Mouse (Mus musculus): Measurements from ENCODE around the gene Cebpb. TPM values are rescaled to one million over a fixed set of nuclear protein-coding genes. Genes with fewer than 3 reads are reported as not detected.
A peak's percentile ranks its signal among the peaks of the same experiment; 100 is the strongest.

Gene Cebpb
- total and polyA plus RNA-seq, 2 experiments from 2014 or later = 5.4 to 8.0 TPM

DNA sequence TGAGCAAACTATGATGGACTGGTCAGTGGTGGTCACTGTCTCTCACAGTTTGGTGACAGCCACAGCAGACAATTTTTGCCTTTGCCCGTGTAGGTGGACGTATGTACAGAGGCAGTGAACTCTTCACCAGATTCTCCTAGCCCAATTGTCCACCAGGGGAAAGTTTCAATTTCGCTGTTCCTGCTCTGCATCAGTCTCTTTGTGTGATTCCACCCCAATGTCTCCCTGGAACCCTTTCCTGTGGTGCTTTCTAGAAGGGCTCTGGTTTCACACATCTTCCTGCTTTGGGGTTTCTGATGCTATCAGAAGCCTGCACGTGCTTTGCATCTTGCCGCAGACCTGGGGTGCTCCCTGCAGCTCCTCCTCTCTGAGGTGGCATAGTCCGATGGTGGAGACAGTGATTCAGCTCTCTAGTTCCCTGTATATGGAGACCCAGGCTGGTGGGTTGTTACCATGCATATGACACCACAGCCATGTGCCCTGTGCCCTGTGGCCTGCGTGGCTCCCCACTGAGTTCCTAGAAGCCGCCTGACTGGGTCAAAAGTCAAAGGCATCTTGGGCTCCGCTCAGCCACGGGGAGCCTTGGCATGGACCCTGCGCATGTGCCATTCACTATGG, 35.0 kb downstream of the Cebpb start:
- Histone ChIP-seq H3K27me3 (ENCODE audit: insufficient read depth, low read length) (no peaks in the 10 kb centered on the region), H3K36me3 (ENCODE audit: insufficient read depth, low read length) (no peaks in the 10 kb centered on the region), H3K4me3 (ENCODE audit: low read depth, low read length) (no peak overlapping the region), H3K27ac (ENCODE audit: low read depth, low read length) (no peak overlapping the region), H3K9ac (replicated peaks; ENCODE audit: low read length, poor library complexity, severe bottlenecking) (no peak overlapping the region), H3K4me1 (ENCODE audit: insufficient read depth, low read length) (no peaks in the 10 kb centered on the region), H3K4me2 (ENCODE audit: low read depth, low read length, poor library complexity, severe bottlenecking) (no peak overlapping the region), H3K9me3 (ENCODE audit: low read length) (no peaks in the 10 kb centered on the region)
- DNase-seq (ENCODE audit: low spot score) = no peak
- ATAC-seq (ENCODE audit: low FRiP score) = no peak
- WGBS = 78% methylated on average over 11 of the region's 11 CpGs
- no peak for TF ChIP-seq CTCF (IDR thresholded peaks at IDR 0.05)

DNA sequence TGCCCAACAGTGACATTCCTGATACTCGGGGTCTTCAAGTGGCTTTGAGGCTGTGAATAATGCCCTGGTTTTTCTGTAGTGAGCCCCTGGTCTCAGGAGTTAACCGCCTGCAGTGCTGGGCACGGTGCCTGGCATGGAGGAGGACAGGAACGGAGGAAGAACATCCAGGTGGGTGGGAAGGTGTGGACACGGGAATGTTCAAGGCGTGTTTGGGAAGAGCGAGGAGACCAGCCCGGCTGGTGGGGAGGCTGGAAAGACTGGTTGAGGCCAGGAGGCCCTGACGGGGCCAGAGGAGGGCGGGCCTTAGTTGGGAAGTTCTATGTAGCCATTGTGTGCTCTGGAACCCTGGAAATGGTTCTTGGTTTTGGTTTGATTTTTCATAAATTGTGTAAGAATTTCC, 37.2 kb downstream of the Cebpb start:
- H3K36me3 ChIP-seq (ENCODE audit: insufficient read depth, low read length) = no peaks in the 10 kb centered on the region
- H3K4me1 ChIP-seq (ENCODE audit: insufficient read depth, low read length) = no peaks in the 10 kb centered on the region
- no peaks in the 10 kb centered on the region for H3K27me3 ChIP-seq (ENCODE audit: insufficient read depth, low read length)
- no peak overlapping the region for H3K27ac ChIP-seq (ENCODE audit: low read depth, low read length)
- no peak overlapping the region for H3K9ac ChIP-seq (replicated peaks; ENCODE audit: low read length, poor library complexity, severe bottlenecking)
- TF ChIP-seq CTCF (IDR thresholded peaks at IDR 0.05) = no peak
- no peak overlapping the region for H3K4me3 ChIP-seq (ENCODE audit: low read depth, low read length)
- no peak overlapping the region for H3K4me2 ChIP-seq (ENCODE audit: low read depth, low read length, poor library complexity, severe bottlenecking)
- DNase-seq (ENCODE audit: low spot score) (no peak), ATAC-seq (ENCODE audit: low FRiP score) (no peak)
- 93% methylated on average over 10 of the region's 10 CpGs for WGBS
- H3K9me3 ChIP-seq (ENCODE audit: low read length) = no peaks in the 10 kb centered on the region

DNA sequence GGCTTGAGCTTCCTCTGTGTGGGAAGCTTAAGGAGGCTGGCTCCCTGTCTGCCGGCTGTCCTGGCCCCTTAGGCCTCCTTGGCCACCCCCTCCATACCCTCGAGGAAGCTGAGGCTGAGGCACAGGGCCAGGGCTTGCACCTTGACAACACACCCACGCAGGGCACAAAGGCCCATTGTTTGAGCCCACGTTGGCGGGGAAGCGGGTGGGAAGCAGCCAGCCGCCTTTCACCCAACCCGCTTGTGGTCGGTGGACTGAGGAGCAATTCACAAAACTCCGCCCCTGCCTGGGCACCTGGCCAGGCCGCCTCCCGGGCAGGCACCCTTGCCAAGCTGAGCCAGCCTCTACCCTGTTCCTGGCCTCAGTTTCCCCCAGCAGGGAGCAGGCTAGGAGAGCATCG, 38.4 kb downstream of the Cebpb start:
- H3K4me3 ChIP-seq (ENCODE audit: low read depth, low read length) = no peak overlapping the region
- ATAC-seq (ENCODE audit: low FRiP score) (peak; percentile 47; the same call in 1 of the 2 replicates), DNase-seq (ENCODE audit: low spot score) (peak; percentile 68)
- no peaks in the 10 kb centered on the region for H3K27me3 ChIP-seq (ENCODE audit: insufficient read depth, low read length)
- no peaks in the 10 kb centered on the region for H3K9me3 ChIP-seq (ENCODE audit: low read length)
- H3K27ac ChIP-seq (ENCODE audit: low read depth, low read length) = no peak overlapping the region
- H3K4me1 ChIP-seq (ENCODE audit: insufficient read depth, low read length) = no peaks in the 10 kb centered on the region
- no peak overlapping the region for H3K9ac ChIP-seq (replicated peaks; ENCODE audit: low read length, poor library complexity, severe bottlenecking)
- WGBS = 49% methylated on average over 13 of the region's 13 CpGs
- H3K36me3 ChIP-seq (ENCODE audit: insufficient read depth, low read length) = no peaks in the 10 kb centered on the region
- H3K4me2 ChIP-seq (ENCODE audit: low read depth, low read length, poor library complexity, severe bottlenecking) = no peak overlapping the region
- no peak for TF ChIP-seq CTCF (IDR thresholded peaks at IDR 0.05)

DNA sequence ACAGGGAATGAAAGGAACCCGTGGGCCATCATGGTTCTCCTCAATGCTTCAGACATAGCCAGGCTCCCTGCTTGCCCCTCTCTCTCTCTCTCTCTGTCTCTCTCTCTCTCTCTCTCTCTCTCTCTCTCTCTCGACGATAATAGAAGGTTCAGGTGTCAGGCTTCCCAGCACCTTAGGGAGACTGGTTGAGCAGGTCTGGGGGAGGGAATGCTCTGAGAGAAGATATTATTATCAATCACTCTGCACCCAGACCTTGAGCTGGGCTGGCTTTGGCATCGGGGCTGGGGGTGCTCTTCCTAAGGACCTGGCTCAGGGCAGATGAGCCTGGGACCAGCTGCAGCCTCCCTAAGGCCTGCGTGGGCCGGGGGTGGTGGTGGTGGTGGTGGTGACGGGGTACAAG, 41.3 kb downstream of the Cebpb start:
- no peak for DNase-seq (ENCODE audit: low spot score)
- H3K4me1 ChIP-seq (ENCODE audit: insufficient read depth, low read length) = no peaks in the 10 kb centered on the region

DNA sequence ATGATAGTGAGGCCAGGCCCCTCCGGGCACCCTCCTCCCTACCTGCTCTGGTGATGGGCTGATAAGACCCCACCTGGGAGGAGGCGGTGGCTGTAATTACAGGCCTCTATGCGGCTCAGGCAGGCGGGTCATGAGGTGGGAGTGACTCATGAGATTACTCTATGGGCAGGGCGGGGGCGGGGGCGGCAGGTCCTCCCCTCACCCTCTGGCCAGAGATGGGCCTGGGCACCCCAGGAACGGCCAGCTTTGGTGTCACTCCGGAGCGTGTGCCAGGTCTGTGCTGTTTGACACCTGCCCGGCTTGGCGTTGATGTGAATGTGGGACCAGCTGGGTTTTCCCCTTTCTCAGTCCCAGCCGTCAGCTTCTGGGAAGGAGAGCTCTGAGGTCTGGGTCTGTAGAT, 42.4 kb downstream of the Cebpb start:
- no peak overlapping the region for H3K4me3 ChIP-seq (ENCODE audit: low read depth, low read length)
- H3K4me2 ChIP-seq (ENCODE audit: low read depth, low read length, poor library complexity, severe bottlenecking) = no peak overlapping the region
- no peaks in the 10 kb centered on the region for H3K9me3 ChIP-seq (ENCODE audit: low read length)
- no peaks in the 10 kb centered on the region for H3K27me3 ChIP-seq (ENCODE audit: insufficient read depth, low read length)
- TF ChIP-seq CTCF (IDR thresholded peaks at IDR 0.05) = no peak
- no peaks in the 10 kb centered on the region for H3K4me1 ChIP-seq (ENCODE audit: insufficient read depth, low read length)
- H3K36me3 ChIP-seq (ENCODE audit: insufficient read depth, low read length) = no peaks in the 10 kb centered on the region
- DNase-seq (ENCODE audit: low spot score) = no peak
- H3K27ac ChIP-seq (ENCODE audit: low read depth, low read length) = no peak overlapping the region
- H3K9ac ChIP-seq (replicated peaks; ENCODE audit: low read length, poor library complexity, severe bottlenecking) = no peak overlapping the region
- no peak for ATAC-seq (ENCODE audit: low FRiP score)
- WGBS = 82% methylated on average over 13 of the region's 13 CpGs

More for the DNA sequence above, 41.3 kb downstream of the Cebpb start:
- no peak for ATAC-seq (ENCODE audit: low FRiP score)
- H3K27me3 ChIP-seq (ENCODE audit: insufficient read depth, low read length) = no peaks in the 10 kb centered on the region
- 83% methylated on average over 7 of the region's 7 CpGs for WGBS
- H3K27ac ChIP-seq (ENCODE audit: low read depth, low read length) = no peak overlapping the region
- no peaks in the 10 kb centered on the region for H3K36me3 ChIP-seq (ENCODE audit: insufficient read depth, low read length)
- H3K9me3 ChIP-seq (ENCODE audit: low read length) = no peaks in the 10 kb centered on the region
- TF ChIP-seq CTCF (IDR thresholded peaks at IDR 0.05) = no peak
- no peak overlapping the region for H3K4me2 ChIP-seq (ENCODE audit: low read depth, low read length, poor library complexity, severe bottlenecking)
- H3K4me3 ChIP-seq (ENCODE audit: low read depth, low read length) = no peak overlapping the region
- H3K9ac ChIP-seq (replicated peaks; ENCODE audit: low read length, poor library complexity, severe bottlenecking) = no peak overlapping the region

DNA sequence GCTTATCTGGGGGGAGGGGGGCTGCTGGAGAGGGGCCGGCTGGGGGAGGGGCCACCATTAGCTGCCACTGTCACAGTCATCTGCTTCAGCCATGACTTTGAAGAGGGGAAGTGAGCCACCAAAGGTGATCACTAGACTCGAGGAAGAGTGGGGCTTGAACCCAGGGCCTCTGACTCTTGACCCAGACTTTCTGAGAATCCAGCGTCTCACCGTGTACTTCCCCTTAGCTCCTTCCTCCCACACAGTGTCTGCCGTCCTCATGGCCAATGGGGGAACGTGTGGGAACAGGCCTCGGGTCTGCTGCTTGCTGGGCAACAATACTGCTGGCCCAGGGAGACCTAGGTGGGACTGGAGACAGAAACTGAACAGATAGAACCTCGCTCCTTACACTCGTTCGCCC, 46.1 kb downstream of the Cebpb start:
- no peaks in the 10 kb centered on the region for H3K4me1 ChIP-seq (ENCODE audit: insufficient read depth, low read length)
- no peak for ATAC-seq (ENCODE audit: low FRiP score)
- no peaks in the 10 kb centered on the region for H3K27me3 ChIP-seq (ENCODE audit: insufficient read depth, low read length)
- no peak overlapping the region for H3K4me3 ChIP-seq (ENCODE audit: low read depth, low read length)
- DNase-seq (ENCODE audit: low spot score) = no peak
- H3K27ac ChIP-seq (ENCODE audit: low read depth, low read length) = no peak overlapping the region
- no peak overlapping the region for H3K9ac ChIP-seq (replicated peaks; ENCODE audit: low read length, poor library complexity, severe bottlenecking)
- H3K36me3 ChIP-seq (ENCODE audit: insufficient read depth, low read length) = no peaks in the 10 kb centered on the region
- H3K4me2 ChIP-seq (ENCODE audit: low read depth, low read length, poor library complexity, severe bottlenecking) = no peak overlapping the region
- H3K9me3 ChIP-seq (ENCODE audit: low read length) = no peaks in the 10 kb centered on the region
- no peak for TF ChIP-seq CTCF (IDR thresholded peaks at IDR 0.05)
- 80% methylated on average over 10 of the region's 10 CpGs for whole genome bisulfite sequencing

All from midbrain, postnatal 0 days (tissue).